In genomic region chr7:49392180-49392579, GRCm38 (mm10) we compare ENCODE assay signal across 12 mouse cellular contexts.
DNase-seq lines count a peak whose midpoint lies in the region.
"Had no signal": no experiment of that assay in that cellular context is flagged by ENCODE, and none has a peak within 500 bp of the region (broad histone marks: within the 10 kb centered on the region; RNA-seq: fewer than 3 reads in every experiment).

No protein-coding gene starts in this region.

- peaks cover 6% of the 10 kb centered on the region; the same call in 1 of the 2 replicates for H3K9me3 ChIP-seq in hindbrain, embryonic 10.5 days
- H3K9me3 ChIP-seq: liver, embryonic 15.5 days had no signal

- WGBS in hindbrain, embryonic 10.5 days, result 51% methylated on average over 3 of the region's 3 CpGs

- DNase-seq in cerebellum, adult 11-12 months, result peak; percentile 53
- no peak for DNase-seq in cerebellum, adult 8-10 months
- peak; percentile 52 for DNase-seq in CD4-positive helper T cell, adult 2 months (ENCODE audit: low read depth, low spot score)
- DNase-seq in hindbrain, embryonic 10.5 days (ENCODE audit: low spot score), result no peak
- peak; percentile 72 to 80 for DNase-seq in left cerebral cortex, postnatal 14 days (ENCODE audit: low spot score in 2 of 2)
- no peak for DNase-seq in heart, adult 18-20 months
- DNase-seq in adrenal gland, postnatal 36 days, result no peak
- no peak for DNase-seq in frontal cortex, postnatal 10 days (ENCODE audit: low spot score in 2 of 2)

- peak overlapping the region; percentile 77 for H3K27ac ChIP-seq in hindbrain, embryonic 10.5 days
- H3K27ac ChIP-seq: kidney, postnatal 0 days; liver, embryonic 15.5 days had no signal

- H3K36me3 ChIP-seq in hindbrain, embryonic 10.5 days, result 0 out of 2 replicates have a peak, but pooled peaks cover 2% of the 10 kb centered on the region
- H3K36me3 ChIP-seq: liver, embryonic 15.5 days had no signal

- H3K4me3 ChIP-seq in hindbrain, embryonic 10.5 days, result no peak overlapping the region
- H3K4me3 ChIP-seq: liver, embryonic 15.5 days; myocyte had no signal

- H3K27me3 ChIP-seq in hindbrain, embryonic 10.5 days (ENCODE audit: insufficient read depth, poor library complexity, severe bottlenecking), result no peaks in the 10 kb centered on the region
- H3K27me3 ChIP-seq: liver, embryonic 15.5 days; Patski had no signal

- intact Hi-C loops in left cerebral cortex, postnatal 14 days (cut with DNase I), result no loop called here

- H3K4me1 ChIP-seq in hindbrain, embryonic 10.5 days (replicated peaks), result peaks cover 70% of the 10 kb centered on the region

Comparison
In these comparisons a context has a peak if more than half of its experiments do, and no peak if none do; other contexts are left out.
1. DNase-seq: peak in cerebellum, adult 11-12 months (single experiment), CD4-positive helper T cell, adult 2 months (single experiment) and left cerebral cortex, postnatal 14 days (2 of 2); none in cerebellum, adult 8-10 months (single experiment), hindbrain, embryonic 10.5 days (single experiment), heart, adult 18-20 months (0 of 2), adrenal gland, postnatal 36 days (0 of 2) and frontal cortex, postnatal 10 days (0 of 2).